Comparison of ENCODE assay signal across 25 mouse cellular contexts in the genomic region with DNA sequence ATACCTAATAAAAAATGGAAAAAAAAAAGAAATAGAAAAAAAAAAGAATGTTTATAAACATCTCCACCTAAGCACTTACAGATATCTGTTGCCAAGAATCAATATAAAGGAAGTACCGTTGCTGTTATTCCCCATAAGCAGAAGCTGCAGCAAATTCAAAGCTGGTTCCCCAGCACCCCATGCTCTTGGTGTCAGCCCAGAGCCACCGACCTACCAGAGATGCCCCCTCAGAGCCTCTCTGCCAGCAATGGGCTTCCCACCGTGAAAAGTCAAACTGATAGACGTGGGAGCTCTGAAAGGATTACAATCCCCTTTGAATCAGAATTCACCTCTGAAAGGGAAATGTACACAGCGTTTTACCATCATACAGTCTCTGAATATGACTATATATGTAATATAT.
"Had no signal": no experiment of that assay in that cellular context is flagged by ENCODE, and none has a peak within 500 bp of the region (broad histone marks: within the 10 kb centered on the region; RNA-seq: fewer than 3 reads in every experiment).

No protein-coding gene starts in this region.

- H3K4me2 ChIP-seq: heart, embryonic 12.5 days; hindbrain, embryonic 12.5 days; hindbrain, embryonic 14.5 days; intestine, embryonic 15.5 days; liver, embryonic 11.5 days; liver, embryonic 13.5 days; liver, embryonic 15.5 days had no signal

- H3K27me3 ChIP-seq: heart, embryonic 12.5 days; hindbrain, embryonic 12.5 days; intestine, embryonic 15.5 days; liver, embryonic 13.5 days; liver, embryonic 15.5 days had no signal

- H3K9ac ChIP-seq: heart, embryonic 12.5 days; hindbrain, embryonic 12.5 days; hindbrain, embryonic 14.5 days; intestine, embryonic 15.5 days; liver, embryonic 13.5 days; liver, embryonic 15.5 days had no signal

- DNase-seq: gastrocnemius, adult 2 months; gastrocnemius, postnatal 10 days; gastrocnemius, postnatal 25 days; heart, adult 2 months; heart, postnatal 10 days; heart, postnatal 4 days; kidney, adult 18-20 months; kidney, adult 8-10 months; kidney, postnatal 10 days; kidney, postnatal 25 days; kidney, postnatal 4 days; liver; liver, embryonic 13.5 days had no signal

- ATAC-seq: hindbrain, embryonic 16.5 days; inflammation-experienced regulatory T-cells, adult 6 months; intestine, embryonic 15.5 days; intestine, postnatal 0 days had no signal

- H3K9me3 ChIP-seq: heart, embryonic 12.5 days; hindbrain, embryonic 10.5 days; hindbrain, embryonic 12.5 days; intestine, embryonic 15.5 days; liver, embryonic 13.5 days; liver, embryonic 15.5 days had no signal

- H3K27ac ChIP-seq: gastrocnemius, adult 2 months; heart, adult 2 months; hindbrain, embryonic 10.5 days; hindbrain, embryonic 12.5 days; hindbrain, embryonic 14.5 days; intestine, embryonic 15.5 days; layer of hippocampus, adult 2 months; left cerebral cortex, adult 2 months; liver, embryonic 13.5 days; liver, embryonic 15.5 days had no signal

- H3K4me3 ChIP-seq: gastrocnemius, adult 2 months; heart, adult 2 months; heart, embryonic 12.5 days; hindbrain, embryonic 10.5 days; hindbrain, embryonic 12.5 days; intestine, embryonic 15.5 days; layer of hippocampus, adult 2 months; left cerebral cortex, adult 2 months; liver, embryonic 13.5 days; liver, embryonic 15.5 days had no signal

- H3K36me3 ChIP-seq: heart, embryonic 12.5 days; hindbrain, embryonic 10.5 days; hindbrain, embryonic 12.5 days; intestine, embryonic 15.5 days; liver, embryonic 13.5 days; liver, embryonic 15.5 days had no signal
